Mouse (Mus musculus): ENCODE measurements around the gene Tex14. TPM values are rescaled to one million over a fixed set of nuclear protein-coding genes. Genes with fewer than 3 reads are reported as not detected.

Gene Tex14
- polyA plus RNA-seq, 1 experiment from 2014 or later: 0.65 TPM

- 84% methylated on average over 12 of the region's 12 CpGs for WGBS
- H3K4me1 ChIP-seq: peaks cover 48% of the 10 kb centered on the region
- H3K27ac ChIP-seq: no peak overlapping the region
- H3K4me3 ChIP-seq (replicated peaks): no peak overlapping the region
- H3K4me2 ChIP-seq: no peak overlapping the region
- ATAC-seq (replicated peaks; ENCODE audit: low FRiP score): no peak
- no peaks in the 10 kb centered on the region for H3K36me3 ChIP-seq
- H3K27me3 ChIP-seq: no peaks in the 10 kb centered on the region
- no peak overlapping the region for H3K9ac ChIP-seq
- no peaks in the 10 kb centered on the region for H3K9me3 ChIP-seq (replicated peaks)
Measured at GRCm38 (mm10) chr11:87581161-87581865, 176.4 kb downstream of the Tex14 start.

DNA sequence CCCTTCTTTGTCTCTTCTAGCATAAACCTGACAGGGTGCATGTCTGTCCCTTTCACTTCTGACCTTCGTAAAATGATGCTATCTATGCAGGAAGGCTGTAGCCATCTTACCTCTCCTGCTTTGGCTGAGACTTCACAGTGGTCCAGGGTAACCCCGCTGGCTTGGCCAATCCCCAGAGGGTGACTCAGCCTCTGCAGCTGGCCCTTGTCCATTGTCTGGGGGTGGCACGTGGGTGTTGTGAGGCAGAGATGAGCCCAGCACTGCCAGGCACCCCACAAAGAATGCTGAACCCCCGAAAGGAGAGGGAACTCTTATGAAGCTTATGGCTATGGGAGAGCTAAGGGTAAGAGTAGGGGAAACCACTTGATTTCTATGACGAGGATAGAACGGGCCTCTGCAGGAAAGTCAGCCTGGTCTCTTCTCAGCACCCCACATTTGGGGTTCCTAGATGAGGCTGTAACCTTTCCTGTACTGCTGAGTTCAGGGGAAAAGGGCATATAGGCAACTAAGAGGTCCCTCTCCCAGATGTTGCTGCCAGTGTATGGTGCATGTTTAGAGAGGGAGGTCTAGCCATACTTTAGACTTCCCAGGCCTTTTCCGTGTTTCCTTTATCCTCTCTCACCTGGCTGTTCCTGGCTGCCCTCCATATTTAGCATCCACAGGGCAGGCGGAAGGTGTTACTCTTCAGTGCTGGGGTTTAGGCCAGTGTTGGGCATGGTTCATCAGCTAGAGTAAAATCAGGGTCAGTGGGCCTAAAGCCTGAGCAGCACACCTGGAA, 177.3 kb downstream of the Tex14 start:
- no peak for ATAC-seq (replicated peaks; ENCODE audit: low FRiP score)
- Histone ChIP-seq H3K4me1 (peaks cover 41% of the 10 kb centered on the region), H3K4me2 (no peak overlapping the region), H3K4me3 (replicated peaks) (no peak overlapping the region), H3K27me3 (no peaks in the 10 kb centered on the region), H3K9me3 (replicated peaks) (no peaks in the 10 kb centered on the region), H3K27ac (no peak overlapping the region), H3K36me3 (peaks cover 4% of the 10 kb centered on the region; the same call in 1 of the 2 replicates), H3K9ac (no peak overlapping the region)
- 89% methylated on average over 8 of the region's 8 CpGs for WGBS

DNA sequence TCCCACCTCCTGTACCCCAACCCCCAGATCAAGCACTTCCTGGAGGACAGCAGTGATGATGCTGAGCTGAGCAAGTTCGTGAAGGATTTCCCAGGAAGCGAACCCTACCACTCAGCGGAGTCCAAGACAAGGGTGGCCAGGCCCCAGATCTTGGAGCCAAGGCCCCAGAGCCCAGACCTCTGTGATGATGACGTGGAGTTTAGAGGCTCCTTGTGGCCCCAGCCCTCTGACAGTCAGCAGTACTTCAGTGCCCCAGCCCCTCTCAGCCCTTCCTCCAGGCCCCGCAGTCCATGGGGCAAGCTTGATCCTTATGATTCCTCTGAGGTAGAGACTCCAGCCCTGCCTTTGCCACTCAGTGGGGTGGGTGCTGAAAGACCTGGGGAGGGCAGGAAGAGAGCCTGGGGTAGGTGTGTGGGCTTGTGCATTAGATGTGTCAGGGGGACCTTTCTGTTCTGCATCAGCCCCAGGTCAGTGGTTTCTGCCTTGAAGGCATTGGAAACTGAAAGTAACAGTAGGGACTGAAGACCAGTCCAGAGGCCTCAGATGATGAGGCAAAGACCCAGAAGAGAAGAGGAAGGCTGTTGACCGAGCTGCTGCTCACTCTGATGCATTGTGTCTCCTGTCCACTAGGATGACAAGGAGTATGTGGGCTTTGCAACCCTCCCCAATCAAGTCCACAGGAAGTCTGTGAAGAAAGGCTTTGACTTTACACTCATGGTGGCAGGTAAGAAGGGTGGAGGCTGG, 178.6 kb downstream of the Tex14 start:
- Histone ChIP-seq H3K4me1 (peaks cover 29% of the 10 kb centered on the region), H3K27ac (no peak overlapping the region), H3K4me2 (no peak overlapping the region), H3K4me3 (replicated peaks) (no peak overlapping the region), H3K9ac (no peak overlapping the region), H3K9me3 (replicated peaks) (no peaks in the 10 kb centered on the region), H3K27me3 (no peaks in the 10 kb centered on the region), H3K36me3 (peaks cover 4% of the 10 kb centered on the region; the same call in 1 of the 2 replicates)
- WGBS: 82% methylated on average over 6 of the region's 6 CpGs
- ATAC-seq (replicated peaks; ENCODE audit: low FRiP score): no peak

- peak overlapping the region; percentile 57 for H3K27ac ChIP-seq
- no peaks in the 10 kb centered on the region for H3K27me3 ChIP-seq
- H3K9me3 ChIP-seq (replicated peaks): no peaks in the 10 kb centered on the region
- H3K9ac ChIP-seq: no peak overlapping the region
- H3K4me2 ChIP-seq: no peak overlapping the region
- H3K4me1 ChIP-seq: peaks cover 23% of the 10 kb centered on the region
- WGBS: 68% methylated on average over 10 of the region's 10 CpGs
- ATAC-seq (replicated peaks; ENCODE audit: low FRiP score): no peak
- no peak overlapping the region for H3K4me3 ChIP-seq (replicated peaks)
- H3K36me3 ChIP-seq: peaks cover 4% of the 10 kb centered on the region; the same call in 1 of the 2 replicates
Measured at GRCm38 (mm10) chr11:87584711-87585505, 180.0 kb downstream of the Tex14 start.

DNA sequence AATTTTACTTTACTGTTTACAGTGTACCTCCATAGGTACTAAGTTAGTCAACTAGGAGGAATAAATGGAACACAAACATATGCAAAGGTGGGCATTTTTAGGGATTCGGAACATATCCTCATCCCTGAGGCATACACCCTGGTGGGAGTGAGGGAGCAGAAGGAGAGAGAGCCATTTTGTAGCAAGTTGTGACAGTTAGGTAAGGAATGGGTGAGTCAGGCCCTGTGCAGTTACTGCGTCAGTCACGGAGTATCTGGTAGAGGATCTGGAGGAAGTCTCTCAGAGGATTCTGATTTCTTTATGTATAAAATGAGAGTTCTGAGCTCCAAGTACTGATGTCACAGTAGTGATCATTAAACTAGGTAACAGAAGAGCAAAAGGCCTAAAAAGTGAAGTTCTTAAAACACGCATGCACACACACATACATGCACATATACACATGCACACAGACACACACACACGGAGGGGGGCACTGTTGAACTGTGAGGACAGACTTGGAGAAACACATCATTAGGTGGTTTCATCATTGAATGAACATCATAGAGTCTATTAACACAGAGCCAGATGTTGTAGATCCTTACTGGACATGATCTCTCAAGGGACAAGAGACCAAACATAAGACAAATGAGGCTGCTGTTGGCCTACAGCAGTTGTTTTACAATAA, 182.5 kb downstream of the Tex14 start:
- no peak overlapping the region for H3K4me3 ChIP-seq (replicated peaks)
- no peaks in the 10 kb centered on the region for H3K27me3 ChIP-seq
- H3K27ac ChIP-seq: 0 out of 2 replicates have a peak overlapping the region, but pooled peaks have one; percentile 22
- H3K9me3 ChIP-seq (replicated peaks): no peaks in the 10 kb centered on the region
- no peak overlapping the region for H3K4me2 ChIP-seq
- H3K36me3 ChIP-seq: peaks cover 4% of the 10 kb centered on the region; the same call in 1 of the 2 replicates
- no peak for ATAC-seq (replicated peaks; ENCODE audit: low FRiP score)
- H3K4me1 ChIP-seq: peaks cover 28% of the 10 kb centered on the region
- H3K9ac ChIP-seq: no peak overlapping the region
- WGBS: 91% methylated on average over 5 of the region's 5 CpGs

DNA sequence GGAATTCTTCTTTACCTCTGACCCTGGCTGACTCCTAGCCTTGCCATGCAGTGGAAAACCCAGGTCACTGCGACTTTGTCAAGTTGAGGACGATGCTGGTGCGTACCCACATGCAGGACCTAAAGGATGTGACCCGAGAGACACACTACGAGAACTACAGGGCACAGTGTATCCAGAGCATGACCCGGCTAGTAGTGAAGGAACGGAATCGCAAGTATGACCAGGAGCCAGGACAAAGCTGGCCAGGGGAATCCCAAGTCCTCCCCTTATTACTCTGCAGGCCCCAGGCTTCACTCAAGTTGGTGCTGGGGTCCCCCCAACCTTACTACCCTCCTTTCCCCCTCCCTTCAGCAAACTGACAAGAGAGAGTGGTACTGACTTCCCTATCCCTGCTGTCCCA, 184.7 kb downstream of the Tex14 start:
- Histone ChIP-seq H3K4me2 (peak overlapping the region; percentile 74; the same call in 1 of the 2 replicates), H3K4me1 (peaks cover 46% of the 10 kb centered on the region), H3K9ac (0 out of 2 replicates have a peak overlapping the region, but pooled peaks have one; percentile 87), H3K4me3 (replicated peaks) (peak overlapping the region; percentile 78; the same call in 1 of the 2 replicates), H3K9me3 (replicated peaks) (no peaks in the 10 kb centered on the region), H3K27ac (no peak overlapping the region), H3K36me3 (peaks cover 14% of the 10 kb centered on the region), H3K27me3 (no peaks in the 10 kb centered on the region)
- no peak for ATAC-seq (replicated peaks; ENCODE audit: low FRiP score)
- 95% methylated on average over 8 of the region's 8 CpGs for WGBS

DNA sequence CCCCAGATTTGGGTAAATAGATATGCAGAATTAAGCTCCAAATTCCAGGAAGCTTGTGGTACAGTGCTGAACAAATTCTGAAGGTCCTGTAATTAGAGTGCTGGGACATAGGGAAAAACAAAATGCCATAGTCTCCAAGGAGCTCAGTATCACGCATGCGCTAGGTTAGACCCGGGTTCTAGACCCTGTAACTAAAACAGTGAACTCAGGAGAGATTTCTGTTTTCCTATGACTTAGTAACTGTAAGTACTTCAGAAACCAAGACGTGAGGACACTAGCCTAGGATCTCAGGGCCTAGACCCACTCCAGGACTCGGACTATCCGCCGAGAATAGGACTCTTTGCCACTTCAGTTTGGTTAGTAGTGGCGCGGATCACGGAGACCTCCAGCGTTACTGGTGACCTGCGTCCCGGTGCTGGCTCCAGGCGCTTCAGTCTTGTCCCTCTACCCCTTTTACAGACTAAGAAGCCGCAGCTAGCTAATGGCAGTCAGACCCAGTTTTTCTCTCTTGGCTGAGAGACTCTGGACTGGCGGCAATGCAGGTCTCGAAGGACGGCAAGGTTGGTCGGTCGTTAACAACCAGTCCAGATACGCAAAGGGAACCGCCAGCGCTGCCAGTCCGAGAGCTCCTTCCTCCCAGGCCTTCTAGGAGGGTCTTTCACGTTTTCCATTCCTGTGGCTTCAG, 186.1 kb downstream of the Tex14 start:
- 2% methylated on average over 25 of the region's 25 CpGs for WGBS
- peaks cover 52% of the 10 kb centered on the region for H3K4me1 ChIP-seq
- H3K36me3 ChIP-seq: peaks cover 14% of the 10 kb centered on the region

GRCm38 (mm10) chr11:87591526-87592353, 186.9 kb downstream of the Tex14 start, which contains the start of gene Mtmr4:
TSS of gene Mtmr4 (plus strand) at chr11:87592162.
- ATAC-seq (replicated peaks; ENCODE audit: low FRiP score): peak; percentile 98
- Histone ChIP-seq H3K36me3 (peaks cover 14% of the 10 kb centered on the region), H3K4me3 (replicated peaks) (peak within 1 kb of the TSS; percentile 78), H3K27me3 (no peaks in the 10 kb centered on the region), H3K4me1 (peaks cover 60% of the 10 kb centered on the region), H3K27ac (peak within 1 kb of the TSS; percentile 98), H3K4me2 (peak within 1 kb of the TSS; percentile 85), H3K9ac (peak within 1 kb of the TSS; percentile 87), H3K9me3 (replicated peaks) (no peaks in the 10 kb centered on the region)
- under 1% methylated on average over 61 of the region's 61 CpGs for WGBS

More for the DNA sequence above, 186.1 kb downstream of the Tex14 start:
- Histone ChIP-seq H3K4me3 (replicated peaks) (peak overlapping the region; percentile 78), H3K27ac (peak overlapping the region; percentile 94), H3K27me3 (no peaks in the 10 kb centered on the region), H3K9me3 (replicated peaks) (no peaks in the 10 kb centered on the region), H3K9ac (peak overlapping the region; percentile 87), H3K4me2 (peak overlapping the region; percentile 74)
- ATAC-seq (replicated peaks; ENCODE audit: low FRiP score): no peak

- Histone ChIP-seq H3K27ac (peak overlapping the region; percentile 98), H3K4me1 (peaks cover 65% of the 10 kb centered on the region), H3K9ac (peak overlapping the region; percentile 79), H3K9me3 (replicated peaks) (no peaks in the 10 kb centered on the region), H3K4me2 (peak overlapping the region; percentile 85), H3K36me3 (peaks cover 18% of the 10 kb centered on the region), H3K27me3 (no peaks in the 10 kb centered on the region), H3K4me3 (replicated peaks) (peak overlapping the region; percentile 78)
- no peak for ATAC-seq (replicated peaks; ENCODE audit: low FRiP score)
- under 1% methylated on average over 15 of the region's 15 CpGs for WGBS
Measured at GRCm38 (mm10) chr11:87592354-87592695, 187.5 kb downstream of the Tex14 start.

Measured in kidney, embryonic 15.5 days (tissue).